Mouse (Mus musculus): ENCODE measurements around the gene Gm4567. TPM values are rescaled to one million over a fixed set of nuclear protein-coding genes. Genes with fewer than 3 reads are reported as not detected.
"Not testable (repeated sequence)": the region's sequence is repeated elsewhere in the genome, so short reads cannot be mapped to it uniquely, and the experiment has no call there.

The Gm4567 gene
- not detected in 2 replicates for polyA plus RNA-seq (2016; fragmentation: Nextera tagmentation; extraction: Ambion mirVana)

- ATAC-seq (ENCODE audit: insufficient number of reproducible peaks, insufficient read depth, low FRiP score, low TSS enrichment); H3K27ac ChIP-seq; H3K9ac ChIP-seq; H3K4me3 ChIP-seq; H3K4me2 ChIP-seq (replicated peaks); H3K36me3 ChIP-seq; H3K4me1 ChIP-seq; H3K9me3 ChIP-seq; H3K27me3 ChIP-seq: not testable (repeated sequence)
- WGBS, result no CpG with 5 or more reads among the region's 1 CpGs
These were observed at the start of gene Gm4567 for GRCm38 (mm10) chr7:22719610-22720009. Gene Gm4567, minus strand, starts transcription at chr7:22719710.

- H3K27me3 ChIP-seq; H3K36me3 ChIP-seq; H3K9ac ChIP-seq; H3K4me3 ChIP-seq; ATAC-seq (ENCODE audit: insufficient number of reproducible peaks, insufficient read depth, low FRiP score, low TSS enrichment); H3K27ac ChIP-seq; H3K4me1 ChIP-seq; H3K4me2 ChIP-seq (replicated peaks); H3K9me3 ChIP-seq: not testable (repeated sequence)
- WGBS, result 29% methylated on average over 2 of the region's 3 CpGs
These were observed 41.9 kb upstream of the Gm4567 start, which contains the start of gene Vmn1r157 for GRCm38 (mm10) chr7:22761397-22761796. Gene Vmn1r157, plus strand, starts transcription at chr7:22761697.

- not testable (repeated sequence) for H3K36me3 ChIP-seq; H3K27ac ChIP-seq; H3K4me1 ChIP-seq; ATAC-seq (ENCODE audit: insufficient number of reproducible peaks, insufficient read depth, low FRiP score, low TSS enrichment); H3K9ac ChIP-seq; H3K4me3 ChIP-seq; H3K4me2 ChIP-seq (replicated peaks); H3K27me3 ChIP-seq; H3K9me3 ChIP-seq
- WGBS, result no CpG with 5 or more reads among the region's 2 CpGs
These were observed 27.3 kb downstream of the Gm4567 start, which contains the start of gene Gm8693 for GRCm38 (mm10) chr7:22692217-22692616. Gene Gm8693, minus strand, starts transcription at chr7:22692317.

Other genes with a start within 250 kb of the Gm4567 start
- gene Vmn1r151, start 220.0 kb downstream of the Gm4567 start, polyA plus RNA-seq (2016; fragmentation: Nextera tagmentation; extraction: Ambion mirVana), result not detected in 2 replicates
- not detected in 2 replicates for gene Vmn1r152, start 196.7 kb downstream of the Gm4567 start, polyA plus RNA-seq (2016; fragmentation: Nextera tagmentation; extraction: Ambion mirVana)
- not detected in 2 replicates for gene Gm8677, start 184.8 kb downstream of the Gm4567 start, polyA plus RNA-seq (2016; fragmentation: Nextera tagmentation; extraction: Ambion mirVana)
- gene Gm4201, start 154.4 kb downstream of the Gm4567 start, polyA plus RNA-seq (2016; fragmentation: Nextera tagmentation; extraction: Ambion mirVana), result not detected in 2 replicates
- gene Gm4565, start 131.6 kb downstream of the Gm4567 start, polyA plus RNA-seq (2016; fragmentation: Nextera tagmentation; extraction: Ambion mirVana), result not detected in 2 replicates
- gene Vmn1r155, start 61.7 kb downstream of the Gm4567 start, polyA plus RNA-seq (2016; fragmentation: Nextera tagmentation; extraction: Ambion mirVana), result not detected in 2 replicates
- gene Gm8693, start 27.4 kb downstream of the Gm4567 start, polyA plus RNA-seq (2016; fragmentation: Nextera tagmentation; extraction: Ambion mirVana), result not detected in 2 replicates
- gene Vmn1r157, start 42.0 kb upstream of the Gm4567 start, polyA plus RNA-seq (2016; fragmentation: Nextera tagmentation; extraction: Ambion mirVana), result not detected in 2 replicates
- not detected in 2 replicates for gene Vmn1r158, start 71.1 kb upstream of the Gm4567 start, polyA plus RNA-seq (2016; fragmentation: Nextera tagmentation; extraction: Ambion mirVana)
- not detected in 2 replicates for gene Vmn1r159, start 123.9 kb upstream of the Gm4567 start, polyA plus RNA-seq (2016; fragmentation: Nextera tagmentation; extraction: Ambion mirVana)
- gene Vmn1r160, start 151.5 kb upstream of the Gm4567 start, polyA plus RNA-seq (2016; fragmentation: Nextera tagmentation; extraction: Ambion mirVana), result 0.29 TPM in 1 of 2 replicates, not detected in the other